Mouse (Mus musculus): ENCODE measurements at regions not wholly inside any gene's neighbourhood (a gene's known extent, or its start where the extent isn't known, plus 50 kb on each side); places are given as distances from the start of the nearest gene placed in this dataset.

- H3K27ac ChIP-seq (ENCODE audit: control insufficient read depth, low read depth, low read length): no peak overlapping the region
- no peaks in the 10 kb centered on the region for H3K79me2 ChIP-seq (ENCODE audit: control insufficient read depth, insufficient read depth, low read length, poor library complexity)
- H3K27me3 ChIP-seq (ENCODE audit: control insufficient read depth in 1 of 2, insufficient read depth in 2 of 2, low read length in 2 of 2): no peaks in the 10 kb centered on the region
- H3K9me3 ChIP-seq (replicated peaks; ENCODE audit: insufficient read depth, low read length): no peaks in the 10 kb centered on the region
- TF ChIP-seq CTCF (IDR thresholded peaks at IDR 0.05 in 2 of 3, conservative IDR thresholded peaks at IDR 0.05 in 1 of 3; ENCODE audit: control insufficient read depth in 1 of 3, insufficient read depth in 1 of 3, low read depth in 2 of 3, low read length in 3 of 3, poor library complexity in 1 of 3, severe bottlenecking in 1 of 3): no peak
- no peak for TF ChIP-seq CHD2 (IDR thresholded peaks at IDR 0.05; ENCODE audit: low read length)
- TF ChIP-seq POLR2AphosphoS5 (IDR thresholded peaks at IDR 0.05; ENCODE audit: borderline replicate concordance, low read depth, low read length): no peak
- no peak for TF ChIP-seq ZMIZ1 (IDR thresholded peaks at IDR 0.05; ENCODE audit: low read depth, low read length)
- no peak for TF ChIP-seq POLR2AphosphoS2 (IDR thresholded peaks at IDR 0.05; ENCODE audit: low read length)
- no peak for TF ChIP-seq MYC (IDR thresholded peaks at IDR 0.05; ENCODE audit: low read depth, low read length)
- no peak for TF ChIP-seq GATA1 (IDR thresholded peaks at IDR 0.05; ENCODE audit: low read depth, low read length)
- TF ChIP-seq KAT2A (conservative IDR thresholded peaks at IDR 0.05; ENCODE audit: low read depth, low read length): no peak
- no peak for TF ChIP-seq MYB (IDR thresholded peaks at IDR 0.05; ENCODE audit: low read depth, low read length)
- no peak for TF ChIP-seq RAD21 (IDR thresholded peaks at IDR 0.05; ENCODE audit: low read depth, low read length)
- TF ChIP-seq NELFE (IDR thresholded peaks at IDR 0.05; ENCODE audit: low read depth, low read length): no peak
- TF ChIP-seq ZNF384 (IDR thresholded peaks at IDR 0.05; ENCODE audit: low read depth, low read length): no peak
- no peak for TF ChIP-seq GABPA (IDR thresholded peaks at IDR 0.05; ENCODE audit: low read depth, low read length)
- TF ChIP-seq CHD1 (IDR thresholded peaks at IDR 0.05; ENCODE audit: low read depth, low read length): no peak
- no peak for TF ChIP-seq MEF2A (IDR thresholded peaks at IDR 0.05; ENCODE audit: extremely low read depth, insufficient replicate concordance, low read depth, low read length, poor library complexity, severe bottlenecking)
- no peak for TF ChIP-seq JUND (IDR thresholded peaks at IDR 0.05; ENCODE audit: low read depth, low read length)
- TF ChIP-seq EP300 (IDR thresholded peaks at IDR 0.05; ENCODE audit: low read depth in 1 of 2, low read length in 2 of 2): no peak
- TF ChIP-seq TCF12 (IDR thresholded peaks at IDR 0.05; ENCODE audit: low read depth, low read length): no peak
- no peak for TF ChIP-seq USF1 (IDR thresholded peaks at IDR 0.05; ENCODE audit: low read depth, low read length)
- no peak for TF ChIP-seq MAFK (IDR thresholded peaks at IDR 0.05; ENCODE audit: borderline replicate concordance, low read depth, low read length)
- H3K4me1 ChIP-seq (ENCODE audit: control insufficient read depth in 1 of 2, insufficient read depth in 2 of 2, low read length in 2 of 2): no peaks in the 10 kb centered on the region
- no peaks in the 10 kb centered on the region for H3K36me3 ChIP-seq (ENCODE audit: control insufficient read depth in 1 of 2, insufficient read depth in 2 of 2, low read length in 2 of 2)
- no peak overlapping the region for H3K4me3 ChIP-seq (ENCODE audit: control insufficient read depth in 1 of 2, insufficient read depth in 1 of 2, low read depth in 2 of 2, low read length in 2 of 2)
- H3K9ac ChIP-seq (ENCODE audit: control insufficient read depth, low read depth, low read length, poor library complexity, severe bottlenecking): no peak overlapping the region
- no peak for DNase-seq (ENCODE audit: low read depth, low spot score)
Measured at GRCm38 (mm10) chr2:84245900-84246299, 179.3 kb downstream of the Calcrl start.

- Histone ChIP-seq H3K4me3 (ENCODE audit: control insufficient read depth in 1 of 2, insufficient read depth in 1 of 2, low read depth in 2 of 2, low read length in 2 of 2) (no peak overlapping the region), H3K4me1 (ENCODE audit: control insufficient read depth in 1 of 2, insufficient read depth in 2 of 2, low read length in 2 of 2) (no peaks in the 10 kb centered on the region), H3K9me3 (replicated peaks; ENCODE audit: insufficient read depth, low read length) (no peaks in the 10 kb centered on the region), H3K79me2 (ENCODE audit: control insufficient read depth, insufficient read depth, low read length, poor library complexity) (no peaks in the 10 kb centered on the region), H3K27me3 (ENCODE audit: control insufficient read depth in 1 of 2, insufficient read depth in 2 of 2, low read length in 2 of 2) (no peaks in the 10 kb centered on the region), H3K36me3 (ENCODE audit: control insufficient read depth in 1 of 2, insufficient read depth in 2 of 2, low read length in 2 of 2) (no peaks in the 10 kb centered on the region), H3K27ac (ENCODE audit: control insufficient read depth, low read depth, low read length) (no peak overlapping the region), H3K9ac (ENCODE audit: control insufficient read depth, low read depth, low read length, poor library complexity, severe bottlenecking) (no peak overlapping the region)
- DNase-seq (ENCODE audit: low read depth, low spot score): no peak
- no peak for TF ChIP-seq MEF2A (IDR thresholded peaks at IDR 0.05; ENCODE audit: extremely low read depth, insufficient replicate concordance, low read depth, low read length, poor library complexity, severe bottlenecking)
- no peak for TF ChIP-seq TBP (IDR thresholded peaks at IDR 0.05; ENCODE audit: low read depth, low read length)
- TF ChIP-seq TAL1 (IDR thresholded peaks at IDR 0.05; ENCODE audit: low read length): no peak
- TF ChIP-seq E2F4 (IDR thresholded peaks at IDR 0.05; ENCODE audit: borderline replicate concordance, low read depth, low read length): no peak
- TF ChIP-seq EP300 (IDR thresholded peaks at IDR 0.05; ENCODE audit: low read depth in 1 of 2, low read length in 2 of 2): no peak
- no peak for TF ChIP-seq ZNF384 (IDR thresholded peaks at IDR 0.05; ENCODE audit: low read depth, low read length)
- no peak for TF ChIP-seq MYC (IDR thresholded peaks at IDR 0.05; ENCODE audit: low read depth, low read length)
- no peak for TF ChIP-seq ZKSCAN1 (IDR thresholded peaks at IDR 0.05; ENCODE audit: low read depth, low read length)
- no peak for TF ChIP-seq POLR2AphosphoS5 (IDR thresholded peaks at IDR 0.05; ENCODE audit: borderline replicate concordance, low read depth, low read length)
- no peak for TF ChIP-seq MYB (IDR thresholded peaks at IDR 0.05; ENCODE audit: low read depth, low read length)
- TF ChIP-seq KAT2A (conservative IDR thresholded peaks at IDR 0.05; ENCODE audit: low read depth, low read length): no peak
- no peak for TF ChIP-seq POLR2AphosphoS2 (IDR thresholded peaks at IDR 0.05; ENCODE audit: low read length)
- no peak for TF ChIP-seq GATA1 (IDR thresholded peaks at IDR 0.05; ENCODE audit: low read depth, low read length)
- TF ChIP-seq CTCF (IDR thresholded peaks at IDR 0.05 in 2 of 3, conservative IDR thresholded peaks at IDR 0.05 in 1 of 3; ENCODE audit: control insufficient read depth in 1 of 3, insufficient read depth in 1 of 3, low read depth in 2 of 3, low read length in 3 of 3, poor library complexity in 1 of 3, severe bottlenecking in 1 of 3): no peak
Measured at GRCm38 (mm10) chr2:84246562-84246961, 178.6 kb downstream of the Calcrl start.

Data from MEL (cell line).